Comparison of ENCODE assay signal across 24 mouse cellular contexts in genomic region chr2:75329598-75329997, GRCm38 (mm10).
DNase-seq lines count a peak whose midpoint lies in the region; ATAC-seq lines count a peak whose summit lies in the region.
"Had no signal": no experiment of that assay in that cellular context is flagged by ENCODE, and none has a peak within 500 bp of the region (broad histone marks: within the 10 kb centered on the region; RNA-seq: fewer than 3 reads in every experiment).

No protein-coding gene starts in this region.

- no peak overlapping the region for H3K4me3 ChIP-seq in heart, embryonic 11.5 days (ENCODE audit: low read depth, low read length)
- no peak overlapping the region for H3K4me3 ChIP-seq in midbrain, embryonic 15.5 days

- no peak overlapping the region for H3K27ac ChIP-seq in heart, embryonic 11.5 days (ENCODE audit: low read depth, low read length)
- H3K27ac ChIP-seq in midbrain, embryonic 15.5 days: no peak overlapping the region

- H3K4me1 ChIP-seq in heart, embryonic 11.5 days (ENCODE audit: control insufficient read depth, insufficient read depth, low read length): no peaks in the 10 kb centered on the region
- no peaks in the 10 kb centered on the region for H3K4me1 ChIP-seq in midbrain, embryonic 15.5 days

- no peak for ATAC-seq in heart, embryonic 11.5 days (replicated peaks; ENCODE audit: insufficient number of reproducible peaks, low FRiP score, low TSS enrichment)
- ATAC-seq in midbrain, embryonic 15.5 days (replicated peaks): no peak
- ATAC-seq: activated CD4-positive, CD25-positive, alpha-beta regulatory T cell, adult 4 months; CD4-positive, CD25-positive, alpha-beta regulatory T cell, adult 4 months; Patski had no signal

- no peaks in the 10 kb centered on the region for H3K27me3 ChIP-seq in heart, embryonic 11.5 days (ENCODE audit: control insufficient read depth, insufficient read depth, low read length)
- no peaks in the 10 kb centered on the region for H3K27me3 ChIP-seq in midbrain, embryonic 15.5 days (replicated peaks)
- H3K27me3 ChIP-seq: CH12.LX, Patski had no signal

- H3K36me3 ChIP-seq in heart, embryonic 11.5 days (ENCODE audit: control insufficient read depth, insufficient read depth, low read length): no peaks in the 10 kb centered on the region
- no peaks in the 10 kb centered on the region for H3K36me3 ChIP-seq in midbrain, embryonic 15.5 days (replicated peaks)
- H3K36me3 ChIP-seq: G1E had no signal

- H3K9me3 ChIP-seq in heart, embryonic 11.5 days (replicated peaks; ENCODE audit: control insufficient read depth, low read length): no peaks in the 10 kb centered on the region
- no peaks in the 10 kb centered on the region for H3K9me3 ChIP-seq in midbrain, embryonic 15.5 days
- H3K9me3 ChIP-seq: G1E had no signal

- no peak overlapping the region for H3K9ac ChIP-seq in heart, embryonic 11.5 days (ENCODE audit: low read depth, low read length)
- H3K9ac ChIP-seq in midbrain, embryonic 15.5 days: no peak overlapping the region

- H3K4me2 ChIP-seq in heart, embryonic 11.5 days: no peak overlapping the region
- H3K4me2 ChIP-seq in midbrain, embryonic 15.5 days: no peak overlapping the region

- DNase-seq in heart, adult 11 months: peak; percentile 84
- DNase-seq in 3T3-L1 (ENCODE audit: low read depth, low spot score): peak; percentile 72
- DNase-seq in 416B (ENCODE audit: low read depth): peak; percentile 24
- DNase-seq in fibroblast of lung, adult 2 months (ENCODE audit: low read depth): peak; percentile 18
- DNase-seq in spleen, adult 18-20 months: no peak
- no peak for DNase-seq in thymus, postnatal 4 days
- DNase-seq: adrenal gland, adult 2 months; adrenal gland, adult 8-10 months; adrenal gland, postnatal 10 days; adrenal gland, postnatal 14 days; adrenal gland, postnatal 25 days; adrenal gland, postnatal 36 days; B cell, adult 2 months; cerebellum, adult 11 months; cerebellum, adult 11-12 months; cerebellum, adult 18-20 months; cerebellum, adult 2 months had no signal

- 47% methylated on average over 2 of the region's 2 CpGs for WGBS in heart, embryonic 11.5 days (ENCODE audit: insufficient replicate concordance)
- WGBS in midbrain, embryonic 15.5 days: 80% methylated on average over 2 of the region's 2 CpGs

Comparison
In these comparisons a context has a peak if more than half of its experiments do, and no peak if none do; other contexts are left out.
1. DNase-seq: peak in heart, adult 11 months (single experiment), 3T3-L1 (single experiment), 416B (single experiment) and fibroblast of lung, adult 2 months (single experiment); none in spleen, adult 18-20 months (0 of 2) and thymus, postnatal 4 days (single experiment).